Mouse (Mus musculus) right cerebral cortex, postnatal 25 days (tissue): Measurements from ENCODE around the gene Krtap9-5.

Experiments used
- DNase-seq: peaks from one replicate; pipeline ENCODE4 v3.0.0; 2022

Krtap9-5 gene

GRCm38 (mm10) chr11:99948175-99948574, at the start of gene Krtap9-5:
Gene Krtap9-5, plus strand, starts transcription at chr11:99948475.
- no peak for DNase-seq

- DNase-seq: no peak
Measured at GRCm38 (mm10) chr11:99907620-99908019, 40.7 kb upstream of the Krtap9-5 start, which contains the start of gene Krtap31-1. Gene Krtap31-1, plus strand, starts transcription at chr11:99907920.

GRCm38 (mm10) chr11:99914451-99914850, 33.8 kb upstream of the Krtap9-5 start, which contains the start of gene Gm11565:
Gene Gm11565, plus strand, starts transcription at chr11:99914751.
- DNase-seq: no peak

GRCm38 (mm10) chr11:99935991-99936390, 12.3 kb upstream of the Krtap9-5 start, which contains the start of gene Krtap31-2:
Gene Krtap31-2, plus strand, starts transcription at chr11:99936291.
- no peak for DNase-seq

DNA sequence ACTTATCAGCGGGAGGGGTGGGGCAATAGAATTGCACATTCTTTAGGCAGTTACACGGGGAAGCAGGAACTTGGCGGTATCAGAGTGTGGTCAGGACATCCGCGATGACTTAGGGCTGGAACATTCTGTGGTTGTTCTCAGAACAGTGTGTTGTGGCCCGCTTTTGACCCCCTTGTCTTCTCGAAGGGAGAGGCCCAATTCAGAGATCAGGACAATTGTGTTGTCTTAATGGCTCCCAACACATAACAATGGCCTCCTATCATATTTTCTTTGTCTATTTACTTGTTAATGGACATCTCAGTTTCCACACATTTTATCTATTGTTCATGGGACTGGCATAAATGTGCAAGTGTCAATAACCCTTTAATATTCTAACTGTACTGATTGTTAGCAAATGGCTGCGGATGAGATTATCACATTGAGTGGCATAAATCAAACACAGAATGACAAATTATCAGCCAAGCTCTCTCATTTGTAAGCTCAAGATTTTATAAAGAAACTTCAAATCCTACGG, 10.5 kb upstream of the Krtap9-5 start:
- DNase-seq: no peak

DNA sequence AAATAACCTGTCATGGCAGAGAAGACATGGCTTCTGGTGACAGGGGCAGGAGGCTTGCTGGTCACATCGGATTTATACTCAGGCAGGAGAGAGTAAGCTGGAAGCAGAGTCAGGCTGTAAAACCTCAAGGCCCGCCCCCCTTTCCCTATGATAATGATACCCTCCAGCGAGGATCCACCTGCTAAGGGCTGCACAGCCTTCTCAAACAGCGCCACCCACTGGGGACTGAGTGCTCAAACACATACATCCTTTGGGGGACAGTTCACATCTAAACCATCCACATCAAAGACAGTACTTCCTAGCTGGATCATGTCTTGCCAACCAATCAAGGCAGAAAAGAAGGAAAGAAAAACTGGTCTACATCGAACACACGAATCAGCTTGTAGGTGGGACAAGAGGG, 15.9 kb downstream of the Krtap9-5 start:
- DNase-seq: no peak

- DNase-seq: no peak
Measured at GRCm38 (mm10) chr11:99965961-99966360, 17.7 kb downstream of the Krtap9-5 start.

- DNase-seq: no peak
Measured at GRCm38 (mm10) chr11:99978953-99979352, 30.7 kb downstream of the Krtap9-5 start, which contains the start of gene Krtap29-1. Gene Krtap29-1, minus strand, starts transcription at chr11:99979053.

GRCm38 (mm10) chr11:99982731-99983130, 34.5 kb downstream of the Krtap9-5 start:
- DNase-seq: no peak

DNA sequence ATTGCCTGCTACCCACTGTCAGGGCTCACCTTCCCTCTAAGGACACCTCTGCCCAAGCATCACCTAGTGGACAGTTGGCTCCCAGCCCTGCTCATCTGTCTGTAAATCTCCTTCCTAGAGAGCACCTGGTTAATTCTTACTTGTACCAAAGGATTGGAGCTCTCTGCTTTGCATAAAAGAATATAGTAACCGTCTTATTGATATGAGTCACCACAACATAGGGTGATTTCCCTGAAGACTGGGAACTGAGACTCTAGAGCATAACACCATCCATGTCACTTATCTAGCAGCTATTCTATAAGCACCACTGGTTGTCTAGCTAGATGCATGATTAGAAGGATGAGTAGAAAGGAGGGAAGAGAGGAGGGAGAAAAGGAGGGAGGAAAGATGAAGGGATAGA, 35.2 kb downstream of the Krtap9-5 start:
- no peak for DNase-seq

- DNase-seq: peak; percentile 48
Measured at GRCm38 (mm10) chr11:99985291-99986092, 37.2 kb downstream of the Krtap9-5 start.

DNA sequence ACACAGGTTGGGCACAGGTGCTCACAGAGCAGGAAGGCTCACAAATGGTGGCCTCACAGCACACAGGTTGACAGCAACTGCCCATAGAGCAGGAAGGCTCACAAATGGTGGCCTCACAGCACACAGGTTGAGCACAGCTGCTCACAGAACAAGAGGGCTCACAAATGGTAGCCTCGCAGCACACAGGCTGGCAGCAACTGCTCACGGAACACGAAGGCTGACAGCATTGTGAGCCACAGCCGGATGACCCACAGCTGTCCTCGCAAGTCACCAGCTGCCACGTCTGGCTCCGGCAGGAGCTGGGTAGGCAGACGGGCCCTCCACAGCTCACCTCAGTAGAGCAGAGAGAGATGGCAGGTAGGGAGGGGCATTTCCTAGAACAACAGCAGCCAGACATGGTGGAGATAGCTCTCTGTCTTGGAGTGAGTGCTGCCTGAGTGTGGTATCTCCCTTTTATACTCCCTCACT, 37.9 kb downstream of the Krtap9-5 start, which contains the start of gene Krtap16-1:
Krtap16-1 (minus strand) TSS at position 418 of the 468 bp plus-strand sequence.
- DNase-seq: no peak

DNA sequence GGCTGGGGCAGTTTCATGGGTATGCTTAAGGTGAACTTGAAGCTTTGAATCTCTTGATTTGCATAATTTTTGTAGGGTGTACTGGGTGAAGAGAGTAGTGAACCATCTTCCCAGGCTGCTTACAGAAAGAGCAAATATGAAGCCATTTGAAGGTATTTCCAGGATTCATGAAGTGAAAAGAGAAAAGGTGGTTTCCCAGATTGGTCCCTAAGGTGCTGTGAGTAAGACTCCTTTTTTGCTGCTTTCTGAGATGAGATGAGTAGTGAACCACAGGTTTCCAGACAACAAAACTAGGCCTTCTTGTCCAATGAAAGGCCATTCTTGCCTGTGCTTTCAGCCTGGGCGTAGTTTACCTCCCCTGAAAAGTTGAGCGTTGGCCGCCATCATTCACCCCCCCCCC, 40.3 kb downstream of the Krtap9-5 start:
- no peak for DNase-seq

DNA sequence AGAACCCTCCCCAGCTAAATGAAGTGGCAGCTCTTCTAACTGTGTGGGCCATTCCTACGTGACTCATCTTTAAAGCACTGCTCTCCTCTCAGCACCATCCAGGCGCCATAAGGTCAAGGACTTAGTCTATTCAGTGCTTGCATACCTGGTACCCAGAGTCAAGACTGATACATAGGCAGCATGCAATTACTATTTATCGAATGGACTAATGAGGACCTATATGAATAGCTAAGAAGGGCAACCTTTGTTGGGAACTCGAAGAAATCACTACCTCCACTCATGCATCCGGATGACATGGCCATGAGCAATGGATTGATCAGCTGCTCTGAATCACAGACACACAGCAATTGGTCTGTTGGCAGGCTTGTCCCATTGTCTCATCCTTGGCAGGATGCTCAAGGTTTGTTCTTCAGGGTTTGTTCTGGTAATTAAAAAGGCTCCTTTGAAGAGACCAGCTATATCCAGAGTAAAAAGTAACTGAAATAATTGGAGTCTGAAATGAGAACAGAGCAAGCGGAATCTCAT, 41.7 kb downstream of the Krtap9-5 start:
- DNase-seq: no peak

GRCm38 (mm10) chr11:99990571-99990970, 42.3 kb downstream of the Krtap9-5 start:
- no peak for DNase-seq

DNA sequence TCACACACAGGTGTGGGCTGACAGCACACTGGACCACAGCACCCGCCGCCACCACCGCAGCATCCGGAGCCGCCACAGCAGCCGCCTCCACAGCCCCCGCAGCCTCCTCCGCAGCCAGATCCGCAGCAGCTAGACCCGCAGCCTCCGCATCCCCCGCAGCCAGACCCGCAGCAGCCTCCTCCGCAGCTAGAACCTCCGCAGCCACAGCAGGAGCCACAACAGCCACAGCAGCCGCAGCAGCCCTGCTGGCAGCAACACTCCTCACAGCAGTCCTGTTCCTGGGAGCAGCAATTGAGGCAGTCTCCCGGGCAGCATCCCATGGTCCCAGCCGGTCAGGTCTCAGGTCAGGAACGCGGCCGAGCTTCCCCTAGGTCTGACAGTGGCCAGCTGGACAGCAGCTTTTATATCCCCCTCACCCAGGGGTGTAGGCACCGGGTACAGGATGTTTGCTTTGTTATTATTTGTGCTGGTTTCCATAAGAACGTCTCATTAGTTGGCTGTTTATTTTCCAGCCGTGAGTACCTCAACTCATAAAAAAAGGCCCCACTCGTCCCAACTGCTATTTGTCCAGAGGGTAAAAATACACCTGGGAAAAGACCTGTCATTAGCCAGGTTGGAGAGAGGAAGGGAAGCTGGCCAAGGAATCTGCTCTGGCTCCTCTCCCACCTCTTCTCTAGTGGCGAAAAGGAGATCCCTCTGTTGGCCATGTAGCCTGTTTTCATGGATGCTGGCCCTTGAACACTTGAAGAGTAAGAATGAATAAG, 45.5 kb downstream of the Krtap9-5 start, which contains the start of gene Krtap17-1:
Krtap17-1 (minus strand) TSS at position 375 of the 764 bp plus-strand sequence.
- DNase-seq: no peak

- DNase-seq: no peak
Measured at GRCm38 (mm10) chr11:99994384-99994661, 46.0 kb downstream of the Krtap9-5 start.

DNA sequence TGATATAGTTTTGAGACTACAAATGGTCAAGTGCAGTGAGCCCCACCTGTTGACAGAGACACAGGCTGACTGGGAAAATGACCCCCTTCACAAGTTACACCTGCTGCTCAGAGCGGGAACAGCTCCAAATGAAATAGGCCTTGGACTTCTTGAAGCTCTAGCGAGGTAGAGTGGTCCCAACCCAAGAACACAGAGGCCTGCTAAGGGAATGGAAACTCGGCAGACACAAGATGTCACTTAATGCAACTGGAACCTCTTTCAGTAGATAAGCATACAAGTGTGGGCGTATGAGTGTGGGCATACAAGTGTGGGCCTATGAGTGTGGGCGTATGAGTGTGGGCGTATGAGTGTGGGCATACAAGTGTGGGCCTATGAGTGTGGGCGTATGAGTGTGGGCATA, 50.8 kb downstream of the Krtap9-5 start:
- DNase-seq: no peak
